Mouse (Mus musculus) ES-E14 (cell line): ENCODE results near the gene Vash1.

Experiments used
- CHD2 ChIP-seq: IDR thresholded peaks from 2 replicates; pipeline ENCODE4 v1.6.1; 2014; ENCODE audit warnings: mild to moderate bottlenecking, low read depth, low read length, inconsistent platforms
- HCFC1 ChIP-seq: IDR thresholded peaks from 2 replicates; pipeline ENCODE4 v1.6.1; 2012; ENCODE audit warnings: low read length, inconsistent platforms, borderline replicate concordance; ENCODE audit not compliant: insufficient read depth
- MAFK ChIP-seq: IDR thresholded peaks from 2 replicates; pipeline ENCODE4 v1.6.1; 2014; ENCODE audit warnings: mild to moderate bottlenecking, low read depth, low read length, inconsistent platforms; ENCODE audit not compliant: insufficient read depth
- ZC3H11A ChIP-seq: IDR thresholded peaks from 2 replicates; pipeline ENCODE4 v1.6.1; 2012; ENCODE audit warnings: low read depth, mild to moderate bottlenecking, inconsistent platforms, low read length, borderline replicate concordance
- ZNF384 ChIP-seq: IDR thresholded peaks from 2 replicates; pipeline ENCODE4 v1.6.1; 2012; ENCODE audit warnings: low read depth, low read length, inconsistent platforms

DNA sequence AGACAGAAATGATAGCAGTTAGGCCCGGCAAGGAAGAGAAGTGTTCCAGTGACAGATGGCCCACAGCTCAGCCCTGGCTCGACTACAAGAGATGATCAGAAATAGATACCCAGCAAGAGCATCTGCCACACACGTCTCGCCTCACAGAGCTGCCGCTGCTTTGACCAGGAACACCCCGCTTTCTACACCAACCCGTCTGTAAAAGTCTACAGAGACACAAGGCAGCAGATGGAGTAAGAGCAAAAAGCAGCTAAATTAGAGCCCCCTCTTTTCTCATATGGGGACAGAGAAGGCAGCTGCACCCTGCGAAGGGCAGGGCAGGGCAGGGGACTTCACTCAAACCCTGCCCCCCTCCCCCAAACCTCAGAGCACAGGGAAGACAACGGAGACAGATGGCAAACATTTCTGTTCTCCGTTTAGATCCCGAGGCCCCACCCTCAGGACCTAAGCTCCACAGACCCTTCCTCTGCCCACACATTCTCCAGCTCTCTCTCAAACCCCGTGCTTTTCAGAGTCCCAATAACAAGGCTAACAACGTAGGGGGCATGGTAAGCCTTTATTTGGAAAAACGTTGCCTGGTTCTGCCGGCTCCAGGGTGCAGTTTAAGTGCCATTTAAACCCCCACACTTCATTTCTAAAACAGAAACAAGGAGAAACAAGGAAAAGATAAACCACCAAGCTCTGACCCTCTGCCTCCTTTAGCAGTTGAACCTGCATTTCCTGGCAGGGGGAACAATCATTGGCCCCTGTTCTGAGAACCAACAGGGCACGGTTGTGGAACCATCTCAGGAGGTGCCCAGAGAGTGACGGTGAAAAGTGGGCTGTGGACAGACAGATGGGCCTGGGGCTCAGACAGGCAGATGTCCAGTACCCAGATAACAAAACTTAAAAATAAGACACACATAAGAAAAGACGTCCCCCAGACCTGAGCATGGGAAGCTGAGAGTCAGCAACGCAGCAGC is 21.7 kb downstream of the Vash1 start:
- no peak for TF ChIP-seq ZNF384
- TF ChIP-seq HCFC1: no peak
- no peak for TF ChIP-seq MAFK
- TF ChIP-seq CHD2: no peak
- TF ChIP-seq ZC3H11A: no peak
